Mouse (Mus musculus) embryonic facial prominence, embryonic 13.5 days (tissue): Measurements from ENCODE around the gene Orm1. TPM values are rescaled to one million over a fixed set of nuclear protein-coding genes. Genes with fewer than 3 reads are reported as not detected.
A peak's percentile ranks its signal among the peaks of the same experiment; 100 is the strongest.
"Not testable (repeated sequence)": the region's sequence is repeated elsewhere in the genome, so short reads cannot be mapped to it uniquely, and the experiment has no call there.

Source experiments
- ATAC-seq: fragments of 200-750 bp; cut with Nextera tagmentation; 2 replicates; pipeline ENCODE4 v1.8.0; 2017; ENCODE audit warnings: low read depth; ENCODE audit not compliant: insufficient number of reproducible peaks, insufficient read depth, low FRiP score, low TSS enrichment
- H3K27ac ChIP-seq: fragments of 300-500 bp; sonication (generic); 2 replicates; pipeline ENCODE4 v1.5.1; 2015; ENCODE audit warnings: moderate library complexity, mild to moderate bottlenecking, inconsistent platforms
- H3K27me3 ChIP-seq: fragments of 300-500 bp; sonication (generic); 2 replicates; pipeline ENCODE4 v1.6.1; 2015; ENCODE audit warnings: mild to moderate bottlenecking, inconsistent platforms
- H3K36me3 ChIP-seq: fragments of 300-500 bp; sonication (generic); 2 replicates; pipeline ENCODE4 v1.6.1; 2015; ENCODE audit warnings: mild to moderate bottlenecking, inconsistent platforms
- H3K4me1 ChIP-seq: fragments of 300-500 bp; sonication (generic); 2 replicates; pipeline ENCODE4 v1.6.1; 2015; ENCODE audit warnings: inconsistent platforms
- H3K4me2 ChIP-seq: fragments of 300-500 bp; sonication (generic); 2 replicates; pipeline ENCODE4 v1.6.1; 2015; ENCODE audit warnings: moderate library complexity, mild to moderate bottlenecking, inconsistent platforms
- H3K4me3 ChIP-seq: fragments of 300-500 bp; sonication (generic); 2 replicates; pipeline ENCODE4 v1.5.1; 2015; ENCODE audit warnings: mild to moderate bottlenecking, inconsistent platforms
- H3K9ac ChIP-seq: fragments of 300-500 bp; sonication (generic); 2 replicates; pipeline ENCODE4 v1.6.1; 2015; ENCODE audit warnings: mild to moderate bottlenecking, inconsistent platforms
- H3K9me3 ChIP-seq: fragments of 300-500 bp; sonication (generic); 2 replicates; pipeline ENCODE4 v1.6.1; 2016; ENCODE audit warnings: inconsistent platforms
- whole genome bisulfite sequencing: fragments of 180-500 bp; shearing (Covaris S2); methylation state at CpG from one replicate; pipeline ENCODE4 v1.1.7; 2015; ENCODE audit warnings: mixed read lengths; 5-methylcytosine and 5-hydroxymethylcytosine counted together
- polyA plus RNA-seq: library from polyadenylated mRNA; unstranded; fragments of >200 nt; fragmentation: Nextera tagmentation; extraction: Ambion mirVana; gene quantifications from 2 replicates; pipeline ENCODE4 v1.2.1, GENCODE M21; 2015

Orm1 gene
- polyA plus RNA-seq, 1 experiment from 2014 or later = not detected

- peaks cover 85% of the 10 kb centered on the region for H3K36me3 ChIP-seq
- no peaks in the 10 kb centered on the region for H3K27me3 ChIP-seq
- WGBS = 63% methylated on average over 9 of the region's 9 CpGs
- H3K4me1 ChIP-seq = 0 out of 2 replicates have a peak, but pooled peaks cover 5% of the 10 kb centered on the region
- H3K9ac ChIP-seq = 0 out of 2 replicates have a peak overlapping the region, but pooled peaks have one; percentile 16
- no peak overlapping the region for H3K4me2 ChIP-seq
- 0 out of 2 replicates have a peak overlapping the region, but pooled peaks have one; percentile 22 for H3K27ac ChIP-seq
- H3K9me3 ChIP-seq = no peaks in the 10 kb centered on the region
- ATAC-seq = no peak; the same call in 1 of the 2 replicates
- H3K4me3 ChIP-seq = no peak overlapping the region
Measured at GRCm38 (mm10) chr4:63316076-63316746, 28.1 kb upstream of the Orm1 start.

GRCm38 (mm10) chr4:63319566-63319965 is 24.8 kb upstream of the Orm1 start:
- not testable (repeated sequence) for ATAC-seq, H3K4me2 ChIP-seq, H3K27me3 ChIP-seq, H3K4me3 ChIP-seq, H3K27ac ChIP-seq, H3K9me3 ChIP-seq, H3K9ac ChIP-seq, H3K4me1 ChIP-seq
- 27% methylated on average over 3 of the region's 3 CpGs for WGBS
- H3K36me3 ChIP-seq = peaks cover 88% of the 10 kb centered on the region

- no peaks in the 10 kb centered on the region for H3K27me3 ChIP-seq
- no peak overlapping the region for H3K27ac ChIP-seq
- H3K36me3 ChIP-seq = peaks cover 87% of the 10 kb centered on the region
- H3K9me3 ChIP-seq = peaks cover 3% of the 10 kb centered on the region; the same call in 1 of the 2 replicates
- H3K4me1 ChIP-seq = no peaks in the 10 kb centered on the region
- no peak overlapping the region for H3K4me3 ChIP-seq
- no peak overlapping the region for H3K9ac ChIP-seq
- no peak overlapping the region for H3K4me2 ChIP-seq
- no peak for ATAC-seq
- 72% methylated on average over 8 of the region's 8 CpGs for WGBS
Measured at GRCm38 (mm10) chr4:63323275-63323815, 21.0 kb upstream of the Orm1 start.

- H3K9me3 ChIP-seq = no peaks in the 10 kb centered on the region
- ATAC-seq = no peak
- 91% methylated on average over 4 of the region's 4 CpGs for WGBS
- no peaks in the 10 kb centered on the region for H3K27me3 ChIP-seq
- no peak overlapping the region for H3K4me2 ChIP-seq
- H3K36me3 ChIP-seq = peaks cover 48% of the 10 kb centered on the region
- H3K9ac ChIP-seq = no peak overlapping the region
- H3K4me1 ChIP-seq = no peaks in the 10 kb centered on the region
- no peak overlapping the region for H3K27ac ChIP-seq
- no peak overlapping the region for H3K4me3 ChIP-seq
Measured at GRCm38 (mm10) chr4:63333403-63333802, 11.0 kb upstream of the Orm1 start.

GRCm38 (mm10) chr4:63338414-63339076 is 5.8 kb upstream of the Orm1 start:
- H3K4me2 ChIP-seq = no peak overlapping the region
- H3K27me3 ChIP-seq = no peaks in the 10 kb centered on the region
- H3K4me3 ChIP-seq = no peak overlapping the region
- no peaks in the 10 kb centered on the region for H3K9me3 ChIP-seq
- H3K36me3 ChIP-seq = peaks cover 13% of the 10 kb centered on the region
- H3K9ac ChIP-seq = no peak overlapping the region
- 58% methylated on average over 3 of the region's 3 CpGs for WGBS
- no peak for ATAC-seq
- H3K4me1 ChIP-seq = no peaks in the 10 kb centered on the region
- no peak overlapping the region for H3K27ac ChIP-seq

- Histone ChIP-seq H3K27me3 (no peaks in the 10 kb centered on the region), H3K4me1 (peaks cover 5% of the 10 kb centered on the region; the same call in 1 of the 2 replicates), H3K9ac (no peak overlapping the region), H3K4me2 (no peak overlapping the region), H3K36me3 (no peaks in the 10 kb centered on the region), H3K27ac (no peak overlapping the region), H3K9me3 (no peaks in the 10 kb centered on the region), H3K4me3 (no peak overlapping the region)
- no peak for ATAC-seq
- WGBS = 63% methylated on average over 4 of the region's 4 CpGs
Measured at GRCm38 (mm10) chr4:63342491-63342890, 1.9 kb upstream of the Orm1 start.

GRCm38 (mm10) chr4:63343608-63344007 is 752 bp upstream of the Orm1 start:
- no peaks in the 10 kb centered on the region for H3K9me3 ChIP-seq
- no peak overlapping the region for H3K4me3 ChIP-seq
- H3K27me3 ChIP-seq = no peaks in the 10 kb centered on the region
- H3K9ac ChIP-seq = no peak overlapping the region
- H3K4me2 ChIP-seq = no peak overlapping the region
- ATAC-seq = no peak
- no peak overlapping the region for H3K27ac ChIP-seq
- peaks cover 5% of the 10 kb centered on the region; the same call in 1 of the 2 replicates for H3K4me1 ChIP-seq
- H3K36me3 ChIP-seq = no peaks in the 10 kb centered on the region
- WGBS = 42% methylated on average over 3 of the region's 3 CpGs

GRCm38 (mm10) chr4:63345261-63345660 is 901 bp downstream of the Orm1 start:
- Histone ChIP-seq H3K4me3 (no peak overlapping the region), H3K9me3 (no peaks in the 10 kb centered on the region), H3K4me2 (no peak overlapping the region), H3K27me3 (no peaks in the 10 kb centered on the region), H3K9ac (no peak overlapping the region), H3K4me1 (peaks cover 5% of the 10 kb centered on the region; the same call in 1 of the 2 replicates), H3K27ac (no peak overlapping the region), H3K36me3 (no peaks in the 10 kb centered on the region)
- no peak for ATAC-seq

GRCm38 (mm10) chr4:63346659-63347058 is 2.3 kb downstream of the Orm1 start:
- no peak overlapping the region for H3K9ac ChIP-seq
- ATAC-seq = no peak
- H3K4me1 ChIP-seq = peaks cover 5% of the 10 kb centered on the region; the same call in 1 of the 2 replicates
- H3K36me3 ChIP-seq = no peaks in the 10 kb centered on the region
- no peaks in the 10 kb centered on the region for H3K9me3 ChIP-seq
- WGBS = 86% methylated on average over 4 of the region's 4 CpGs
- H3K27me3 ChIP-seq = no peaks in the 10 kb centered on the region
- no peak overlapping the region for H3K27ac ChIP-seq
- no peak overlapping the region for H3K4me2 ChIP-seq
- no peak overlapping the region for H3K4me3 ChIP-seq

- no peak for ATAC-seq
- peaks cover 5% of the 10 kb centered on the region; the same call in 1 of the 2 replicates for H3K4me1 ChIP-seq
- 60% methylated on average over 6 of the region's 6 CpGs for WGBS
- H3K9me3 ChIP-seq = no peaks in the 10 kb centered on the region
- no peaks in the 10 kb centered on the region for H3K27me3 ChIP-seq
- H3K4me2 ChIP-seq = no peak overlapping the region
- no peak overlapping the region for H3K4me3 ChIP-seq
- H3K36me3 ChIP-seq = no peaks in the 10 kb centered on the region
- H3K9ac ChIP-seq = no peak overlapping the region
- no peak overlapping the region for H3K27ac ChIP-seq
Measured at GRCm38 (mm10) chr4:63348524-63348923, 4.2 kb downstream of the Orm1 start.

GRCm38 (mm10) chr4:63355877-63356665 is 11.7 kb downstream of the Orm1 start, which contains the start of gene Orm3:
Gene Orm3 (plus strand): TSS chr4:63356162.
- WGBS = 75% methylated on average over 4 of the region's 4 CpGs
- H3K4me2 ChIP-seq = no peak within 1 kb of the TSS
- ATAC-seq = no peak

More at GRCm38 (mm10) chr4:63355877-63356665, 11.7 kb downstream of the Orm1 start, which contains the start of gene Orm3:
- H3K36me3 ChIP-seq = no peaks in the 10 kb centered on the region
- no peaks in the 10 kb centered on the region for H3K9me3 ChIP-seq
- H3K4me1 ChIP-seq = no peaks in the 10 kb centered on the region; the same call in 1 of the 2 replicates
- no peak within 1 kb of the TSS; the same call in 1 of the 2 replicates for H3K27ac ChIP-seq
- H3K9ac ChIP-seq = no peak within 1 kb of the TSS
- H3K27me3 ChIP-seq = no peaks in the 10 kb centered on the region
- no peak within 1 kb of the TSS for H3K4me3 ChIP-seq
